Mouse (Mus musculus) CD4-positive, CD25-positive, alpha-beta regulatory T cell, adult 2 months (primary cell): ENCODE results near the gene Gm15737.

Experiments used
- DNase-seq: peaks from one replicate; pipeline ENCODE4 v3.0.0-alpha.2; 2012; ENCODE audit warnings: low read depth, low spot score

Gene Gm15737

GRCm38 (mm10) chr6:92875340-92875739 lies 6.2 kb downstream of the Gm15737 start:
- no peak for DNase-seq

- no peak for DNase-seq
These were observed 7.0 kb downstream of the Gm15737 start for GRCm38 (mm10) chr6:92876121-92876520.

DNA sequence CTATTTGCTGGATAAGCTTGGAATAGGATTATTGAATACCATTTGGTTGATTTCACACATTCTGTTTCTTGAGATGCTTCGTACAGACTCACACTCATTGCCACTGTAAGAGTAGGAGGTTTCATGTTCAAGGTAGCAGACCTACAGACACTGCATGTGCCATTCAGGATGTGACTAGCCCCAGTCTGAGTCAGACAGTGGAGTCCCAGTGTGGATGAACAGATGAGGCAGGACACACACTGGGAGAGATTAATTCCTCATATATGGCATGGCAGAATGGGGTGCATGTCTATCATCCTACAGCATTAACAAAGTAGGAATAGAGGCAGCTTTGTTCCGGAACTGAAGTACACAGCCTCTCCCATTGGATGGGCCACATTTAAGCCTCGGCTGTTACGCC lies 8.1 kb downstream of the Gm15737 start:
- DNase-seq, result no peak

GRCm38 (mm10) chr6:92878771-92879170 lies 9.6 kb downstream of the Gm15737 start:
- no peak for DNase-seq

DNA sequence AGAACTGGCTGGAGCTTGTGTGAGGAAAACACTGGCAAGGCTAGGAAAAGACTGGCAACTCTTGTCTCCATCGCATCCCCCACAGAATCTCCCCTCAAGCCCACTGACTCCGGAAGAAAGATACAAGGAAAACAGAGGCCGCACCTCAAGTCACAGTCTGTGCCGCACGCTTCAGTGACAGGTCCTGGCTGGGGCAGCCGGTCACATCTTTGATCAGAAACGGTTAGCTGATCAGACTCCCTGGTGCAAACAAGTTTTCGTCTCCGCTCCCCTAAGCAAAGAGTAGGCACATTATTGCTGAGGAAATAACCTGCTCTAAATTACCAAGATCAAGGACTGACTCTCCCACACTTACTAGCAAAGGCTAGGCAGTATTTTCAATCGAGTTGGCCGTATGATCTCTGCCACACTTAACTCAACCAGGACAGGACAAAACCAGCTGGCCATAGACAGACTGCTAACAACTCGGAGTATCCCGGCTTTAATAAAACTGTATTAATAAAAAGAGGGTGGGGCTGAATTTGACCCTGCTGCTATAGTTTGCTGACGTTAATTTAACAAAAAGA lies 10.6 kb downstream of the Gm15737 start:
- no peak for DNase-seq

GRCm38 (mm10) chr6:92882446-92882845 lies 13.3 kb downstream of the Gm15737 start:
- no peak for DNase-seq

GRCm38 (mm10) chr6:92883131-92883900 lies 14.2 kb downstream of the Gm15737 start:
- no peak for DNase-seq

DNA sequence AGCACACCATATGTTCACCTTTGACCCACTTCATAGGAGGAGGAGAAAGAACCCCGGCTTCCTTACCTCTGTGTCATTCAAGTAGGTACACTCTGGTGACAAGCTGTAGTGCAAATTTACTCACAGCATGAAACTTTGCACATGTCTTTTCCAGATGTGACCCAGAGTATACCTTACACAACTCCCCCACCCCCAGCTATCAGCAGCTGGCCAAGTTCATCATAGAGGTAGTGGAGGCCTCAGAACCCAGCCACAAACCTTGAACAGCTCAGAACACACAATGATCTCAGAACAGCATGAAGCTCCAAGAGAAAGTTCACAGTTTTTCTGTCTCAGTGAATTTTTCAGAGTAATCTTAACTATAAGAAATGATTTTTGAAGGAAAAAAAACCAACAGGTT lies 22.4 kb downstream of the Gm15737 start:
- no peak for DNase-seq

DNA sequence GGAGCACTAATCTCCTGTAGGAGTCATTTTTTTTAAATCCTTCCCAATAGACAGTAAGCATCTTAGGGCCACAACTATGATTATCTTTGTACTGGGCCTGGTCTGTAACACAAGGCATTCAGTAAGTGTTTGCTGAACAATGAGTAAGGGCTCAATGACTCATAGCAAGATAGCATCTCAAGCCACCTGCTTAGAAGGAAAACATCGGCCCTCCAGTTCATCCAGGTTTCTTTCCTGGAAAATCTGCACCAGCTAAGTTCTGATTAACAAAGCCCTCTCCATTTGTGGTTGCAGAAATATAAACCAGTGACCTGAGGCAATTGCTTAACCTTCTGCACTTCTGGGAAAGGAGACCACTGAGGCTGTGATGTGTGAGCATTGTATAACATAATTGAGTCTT lies 34.9 kb downstream of the Gm15737 start:
- no peak for DNase-seq

DNA sequence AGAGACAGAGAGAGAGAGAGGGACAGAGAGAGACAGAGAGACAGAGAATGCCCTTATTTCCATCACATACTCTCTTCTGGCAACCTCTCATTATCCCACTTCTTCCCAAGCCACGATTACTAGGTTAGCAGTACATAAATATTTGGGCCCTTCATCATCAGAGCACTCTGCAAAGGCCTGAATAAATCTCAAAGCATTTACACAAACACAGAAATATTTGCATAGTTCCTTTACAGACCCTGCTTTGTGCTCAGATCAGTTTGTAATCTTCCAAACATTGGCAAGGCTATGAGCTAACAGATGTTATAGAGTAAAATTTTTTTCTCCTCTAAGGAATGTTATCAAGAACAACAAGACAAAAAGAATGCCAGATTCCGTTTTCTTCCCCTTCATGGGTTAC lies 35.3 kb downstream of the Gm15737 start:
- no peak for DNase-seq

DNA sequence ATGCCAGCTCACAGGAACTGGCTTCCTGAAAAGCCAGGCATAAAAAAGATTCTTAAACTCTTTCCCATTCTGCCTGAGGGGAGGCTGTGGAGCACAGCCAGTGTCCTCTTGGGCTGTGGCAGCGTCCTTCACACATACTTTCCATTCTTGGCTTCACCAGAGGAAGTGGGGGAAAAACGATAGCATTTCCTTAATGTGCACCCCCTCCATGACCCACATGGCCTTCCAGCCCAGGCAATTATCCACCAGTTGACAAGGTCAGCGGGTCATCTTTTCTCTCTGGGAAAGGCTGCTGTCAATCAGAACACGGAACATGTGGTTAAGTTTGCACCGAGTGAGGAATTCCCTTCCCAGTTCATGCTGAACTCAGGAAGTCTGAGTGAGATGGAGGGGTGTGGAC lies 36.8 kb downstream of the Gm15737 start:
- no peak for DNase-seq

- DNase-seq, result no peak
These were observed 40.2 kb downstream of the Gm15737 start for GRCm38 (mm10) chr6:92909361-92909760.

DNA sequence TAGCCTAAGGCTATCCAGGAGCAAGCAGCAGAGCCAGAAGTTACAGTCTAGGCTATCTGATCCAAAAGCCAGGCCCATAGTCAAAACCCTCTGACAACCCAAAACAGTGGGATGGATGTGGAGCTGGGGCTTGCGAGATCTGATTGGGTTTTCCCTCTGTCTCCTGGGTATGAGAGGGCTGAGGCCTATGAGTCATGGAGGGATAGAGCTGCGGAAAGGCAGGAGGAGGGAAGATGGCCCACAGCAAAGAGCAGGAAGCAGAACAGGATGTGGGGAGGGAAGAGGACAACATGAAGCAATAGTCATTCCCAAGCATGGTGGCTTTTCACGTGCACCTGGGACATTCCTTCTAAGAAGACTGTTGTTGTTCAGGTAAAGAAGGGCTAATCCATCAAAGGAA lies 41.5 kb downstream of the Gm15737 start:
- DNase-seq, result no peak

- no peak for DNase-seq
These were observed 52.0 kb downstream of the Gm15737 start for GRCm38 (mm10) chr6:92920938-92921689.

- DNase-seq, result no peak
These were observed 52.7 kb downstream of the Gm15737 start for GRCm38 (mm10) chr6:92921843-92922242.

- no peak for DNase-seq
These were observed 55.4 kb downstream of the Gm15737 start for GRCm38 (mm10) chr6:92924536-92924935.

DNA sequence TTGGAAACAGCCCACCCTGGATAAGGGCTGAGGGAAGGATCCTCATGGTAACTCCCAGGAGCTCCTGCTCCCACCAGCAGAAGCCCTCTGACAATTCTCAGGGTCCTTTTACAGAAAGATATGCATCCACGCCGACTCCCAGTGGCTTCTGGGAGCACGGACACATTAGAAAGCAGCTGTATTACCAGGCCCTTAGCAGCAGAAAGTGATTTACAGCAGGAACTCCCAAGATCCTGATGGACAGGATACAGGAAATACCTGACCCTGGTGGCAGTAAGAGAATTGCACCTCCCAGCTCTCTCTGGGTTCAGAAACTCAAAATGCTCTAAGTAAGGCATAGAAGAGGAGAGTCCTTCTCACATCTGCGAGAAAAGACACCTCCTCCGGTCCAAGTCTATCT lies 59.1 kb downstream of the Gm15737 start:
- no peak for DNase-seq
